Mouse (Mus musculus) adrenal gland, adult 8-10 months (tissue): Measurements from ENCODE around the gene Mccc1. TPM values are rescaled to one million over a fixed set of nuclear protein-coding genes. Genes with fewer than 3 reads are reported as not detected.

Experiments used
- DNase-seq: peaks from one replicate; pipeline ENCODE4 v3.0.0; 2022
- total RNA-seq, 4 experiments: library from RNA; stranded (reverse); gene quantifications; 2 replicates each; pipeline ENCODE4 v1.2.4; 2022

Mccc1 gene
- total RNA-seq, 4 experiments from 2014 or later, result 86.4 to 114 (median 101) TPM

- no peak for DNase-seq
These were observed 35.5 kb downstream of the Mccc1 start for GRCm38 (mm10) chr3:35964928-35965327.

DNA sequence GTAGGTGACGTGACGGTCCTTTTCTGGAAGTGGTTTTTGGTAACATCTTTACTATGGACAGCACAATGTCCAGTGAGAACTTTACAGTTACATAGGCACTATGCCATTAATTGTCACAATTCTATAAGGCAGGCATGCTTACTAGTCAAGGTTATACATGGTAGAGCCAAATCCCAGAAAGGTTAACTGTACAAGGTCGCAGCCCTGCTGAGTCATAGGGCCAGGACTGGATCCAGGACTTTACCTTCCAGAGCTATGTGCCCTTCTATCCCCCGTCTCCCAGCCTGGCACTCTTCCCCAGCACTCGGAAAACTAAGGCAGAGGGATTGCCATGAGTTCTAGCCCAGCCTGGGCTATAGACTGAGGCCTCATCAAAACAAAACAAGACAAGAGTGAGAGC lies 36.6 kb downstream of the Mccc1 start:
- no peak for DNase-seq

GRCm38 (mm10) chr3:35963401-35963800 lies 37.1 kb downstream of the Mccc1 start:
- no peak for DNase-seq

DNA sequence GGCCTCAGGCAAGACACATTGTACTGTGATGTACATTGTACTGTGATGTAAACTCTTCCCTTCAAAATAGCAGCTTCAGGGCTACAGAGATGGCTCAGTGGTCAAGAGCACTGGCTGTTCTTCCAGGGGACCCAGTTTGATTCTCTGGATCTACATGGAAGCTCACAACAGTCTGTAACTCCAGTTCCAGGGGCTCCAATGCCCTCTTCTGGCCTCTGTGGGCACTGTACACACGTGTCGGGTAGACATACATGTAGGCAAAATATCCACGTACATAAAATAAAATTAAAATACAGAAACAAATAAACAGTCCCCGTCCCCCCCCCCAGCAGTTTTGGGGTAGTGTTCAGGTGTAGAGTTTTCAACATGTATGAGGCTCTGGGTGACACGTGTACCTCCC lies 37.5 kb downstream of the Mccc1 start:
- DNase-seq, result no peak

- DNase-seq, result no peak
These were observed 43.2 kb downstream of the Mccc1 start for GRCm38 (mm10) chr3:35957230-35957629.

DNA sequence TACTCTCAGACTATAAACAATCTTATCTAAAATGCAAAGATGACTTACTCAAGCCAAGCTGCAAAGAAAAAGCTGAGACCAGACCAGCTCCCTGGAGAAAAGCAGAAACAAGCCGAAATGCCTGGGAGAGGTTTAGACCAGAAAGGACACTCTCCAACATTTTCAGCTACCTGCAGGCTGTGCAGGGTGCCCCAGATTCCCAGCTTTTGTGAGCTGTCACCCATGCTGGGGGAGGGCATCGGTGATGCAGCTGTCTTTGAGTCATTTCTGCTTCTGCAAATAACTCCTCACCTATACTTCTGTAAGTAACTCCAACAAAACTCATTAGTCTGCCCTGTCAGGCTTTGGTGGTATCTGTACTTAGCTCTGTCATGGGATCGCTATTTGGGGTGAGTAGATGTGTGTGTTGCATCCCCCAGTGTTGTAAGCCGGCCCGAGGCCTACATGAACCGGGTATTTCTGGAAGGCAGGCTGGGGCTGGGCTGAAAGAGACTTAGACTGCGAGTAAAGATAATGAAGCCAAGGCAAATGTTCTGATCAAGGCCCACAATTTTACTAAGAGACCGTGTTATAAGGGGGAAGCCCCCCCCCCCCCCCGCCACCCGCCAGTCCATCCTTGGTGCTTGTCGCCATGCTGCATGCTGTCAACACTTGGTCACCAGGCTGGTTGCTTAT lies 45.4 kb downstream of the Mccc1 start:
- DNase-seq, result no peak

GRCm38 (mm10) chr3:35953816-35954215 lies 46.7 kb downstream of the Mccc1 start:
- no peak for DNase-seq

DNA sequence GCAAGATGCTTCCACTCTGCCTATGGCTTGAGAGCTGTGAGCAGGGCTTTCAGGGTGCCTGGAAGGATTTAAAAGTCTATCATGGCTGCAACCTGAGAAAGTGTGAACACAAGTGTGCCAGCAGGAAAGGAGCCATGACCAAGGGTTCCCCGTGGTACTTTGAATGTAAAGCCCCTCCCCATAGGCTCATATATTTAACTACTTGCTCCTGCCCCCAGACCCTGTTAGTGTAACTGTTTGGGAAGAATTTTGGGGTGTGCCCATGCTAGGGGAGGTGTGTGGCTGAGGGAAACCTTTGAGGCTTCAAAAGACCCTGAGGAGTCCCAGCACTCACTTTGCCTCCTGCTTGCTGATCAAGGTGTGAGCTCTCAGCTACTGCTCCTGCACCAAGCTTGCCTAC lies 47.3 kb downstream of the Mccc1 start:
- no peak for DNase-seq

DNA sequence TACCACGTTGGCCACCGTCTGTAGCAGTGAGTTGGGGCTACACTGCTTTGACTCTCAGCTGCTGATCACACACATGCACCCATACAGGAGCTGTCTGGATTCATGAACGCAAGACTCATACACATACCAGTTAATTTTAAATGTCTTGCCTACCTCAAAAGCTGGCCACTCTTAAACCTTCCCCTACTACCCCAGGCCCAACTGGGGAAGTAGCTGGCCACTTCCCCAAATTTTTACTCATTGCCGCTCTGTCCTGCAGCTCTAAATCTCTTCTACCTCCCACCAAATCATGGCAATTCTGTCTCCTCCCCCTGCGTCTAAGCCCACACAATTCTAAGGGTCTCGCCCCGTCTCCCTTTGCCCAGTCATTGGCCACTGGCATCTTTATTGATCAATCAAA lies 52.3 kb downstream of the Mccc1 start:
- no peak for DNase-seq

DNA sequence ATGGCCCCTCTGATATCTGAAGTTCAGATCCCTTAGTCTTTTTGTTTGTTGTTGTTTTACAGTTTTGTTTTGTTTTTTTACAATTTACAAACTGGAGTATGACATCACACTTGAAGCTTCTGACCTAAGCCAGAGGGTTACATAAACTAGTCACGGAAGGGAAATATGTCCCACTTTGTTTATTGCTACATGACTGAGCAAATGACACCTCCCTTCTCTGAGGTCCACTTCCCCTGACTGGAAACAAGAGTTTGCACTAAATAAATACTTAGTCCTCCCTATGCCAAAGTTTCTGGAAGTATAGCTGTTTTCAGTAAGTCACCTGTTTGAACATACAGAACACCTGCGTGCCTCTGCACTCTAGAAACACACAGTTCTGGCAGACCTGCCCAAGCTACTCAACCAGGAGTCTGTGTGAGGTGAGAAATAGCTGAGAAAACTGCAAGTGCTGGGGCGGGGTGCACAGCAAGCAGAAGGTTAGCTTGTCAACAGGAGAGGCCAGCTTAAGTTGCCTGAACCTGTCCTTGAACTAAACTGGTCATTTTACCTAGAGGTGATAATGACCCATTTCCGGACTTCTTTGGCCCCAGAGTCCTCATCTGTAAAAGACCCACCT lies 59.9 kb downstream of the Mccc1 start:
- no peak for DNase-seq

- DNase-seq, result no peak
These were observed 60.4 kb downstream of the Mccc1 start for GRCm38 (mm10) chr3:35940047-35940446.

GRCm38 (mm10) chr3:35937345-35937744 lies 63.1 kb downstream of the Mccc1 start, which contains the start of gene Dcun1d1:
Dcun1d1 (minus strand) TSS chr3:35937445.
- no peak for DNase-seq

GRCm38 (mm10) chr3:35933405-35933777 lies 67.1 kb downstream of the Mccc1 start:
- DNase-seq, result no peak

DNA sequence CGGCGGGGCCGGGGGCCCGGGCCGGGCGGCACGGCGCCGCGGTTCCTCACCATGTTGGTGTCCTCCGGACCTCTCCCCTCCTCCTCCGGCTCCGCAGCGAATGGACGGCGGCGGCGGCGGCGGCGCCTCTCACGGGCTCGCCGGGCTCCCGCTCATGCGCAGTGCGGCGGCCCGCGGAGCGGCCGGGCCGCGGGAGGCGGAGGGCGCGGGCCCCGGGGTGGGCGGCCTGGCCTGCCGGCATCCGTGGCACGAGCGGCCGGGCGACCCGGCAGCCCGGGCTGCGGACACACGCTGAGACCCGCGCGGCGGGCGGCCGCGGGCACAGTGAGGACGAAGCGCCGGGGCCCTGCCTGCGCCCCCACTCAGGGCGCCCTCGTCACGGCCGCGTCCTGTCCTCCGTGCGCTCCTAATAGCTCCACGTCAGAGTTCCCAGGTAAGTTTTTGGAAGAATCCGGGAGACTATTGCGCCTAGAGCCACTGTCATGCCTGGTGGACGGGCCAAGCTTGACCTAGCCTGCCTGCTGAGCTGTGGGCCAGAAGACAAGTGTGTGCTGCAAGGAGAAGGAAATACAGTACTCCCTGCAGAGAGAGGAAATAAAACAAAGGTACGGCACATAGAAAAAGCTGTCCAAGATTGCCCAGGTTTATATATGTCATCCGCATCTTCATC lies 67.6 kb downstream of the Mccc1 start:
- peak; percentile 72 for DNase-seq

DNA sequence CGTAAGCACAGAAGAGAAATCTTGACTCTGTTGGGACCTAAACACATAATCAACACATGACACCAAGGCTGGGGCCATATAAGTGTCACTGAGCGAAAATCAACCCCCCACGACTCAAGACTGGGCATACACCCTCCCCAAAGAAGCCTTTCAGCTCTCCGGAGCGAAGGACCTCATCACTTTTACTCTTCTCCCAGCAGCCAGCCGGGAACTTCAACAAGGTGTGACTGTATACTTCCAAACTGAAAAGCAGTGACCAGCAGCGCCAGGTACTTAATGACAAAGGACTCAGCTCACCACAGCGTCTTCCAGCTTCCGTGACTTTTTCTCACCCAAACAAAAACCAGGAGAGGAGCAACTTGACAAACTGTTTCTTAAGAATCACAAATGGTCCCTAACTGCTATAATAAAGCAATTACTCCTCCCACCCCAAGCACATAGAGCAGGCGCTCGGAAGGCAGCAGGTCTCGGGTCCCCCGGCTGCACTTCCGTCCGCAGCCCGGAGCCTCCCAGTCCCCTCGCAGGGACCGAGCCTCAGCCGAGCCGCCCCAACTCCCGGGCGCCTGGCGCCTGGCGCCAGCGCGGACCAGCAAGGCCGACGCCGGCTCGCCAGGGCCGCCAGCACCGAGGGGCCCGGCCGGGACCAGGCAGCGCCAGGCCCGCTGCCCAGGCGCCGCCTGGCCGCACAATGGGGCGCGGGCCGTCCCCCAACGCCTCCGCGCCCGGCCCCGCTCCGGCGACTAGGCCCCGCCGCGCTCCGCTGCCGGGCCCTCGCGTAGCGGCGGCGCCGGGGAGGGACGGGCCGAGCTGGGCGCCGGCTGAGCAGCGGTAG lies 68.4 kb downstream of the Mccc1 start:
- no peak for DNase-seq

GRCm38 (mm10) chr3:35931359-35931758 lies 69.1 kb downstream of the Mccc1 start:
- no peak for DNase-seq

DNA sequence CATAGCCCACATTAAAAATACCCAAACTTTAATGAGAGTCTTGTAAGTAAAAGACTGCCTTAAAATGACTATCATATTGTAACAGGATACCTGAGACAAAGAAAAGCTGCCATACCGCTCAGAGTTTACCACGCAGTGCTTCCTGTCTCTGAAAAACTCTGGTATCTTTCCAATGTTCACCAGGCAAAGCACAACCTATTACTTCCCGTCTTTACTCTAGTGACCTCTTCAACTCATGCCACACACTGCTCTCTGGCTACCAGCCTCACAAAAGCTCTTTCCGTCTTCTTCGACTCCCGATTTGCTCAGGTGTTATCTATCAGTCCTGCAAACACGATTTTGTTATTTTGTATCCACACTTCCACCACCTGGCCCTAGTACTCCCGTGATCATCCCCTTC lies 70.6 kb downstream of the Mccc1 start:
- DNase-seq, result no peak

DNA sequence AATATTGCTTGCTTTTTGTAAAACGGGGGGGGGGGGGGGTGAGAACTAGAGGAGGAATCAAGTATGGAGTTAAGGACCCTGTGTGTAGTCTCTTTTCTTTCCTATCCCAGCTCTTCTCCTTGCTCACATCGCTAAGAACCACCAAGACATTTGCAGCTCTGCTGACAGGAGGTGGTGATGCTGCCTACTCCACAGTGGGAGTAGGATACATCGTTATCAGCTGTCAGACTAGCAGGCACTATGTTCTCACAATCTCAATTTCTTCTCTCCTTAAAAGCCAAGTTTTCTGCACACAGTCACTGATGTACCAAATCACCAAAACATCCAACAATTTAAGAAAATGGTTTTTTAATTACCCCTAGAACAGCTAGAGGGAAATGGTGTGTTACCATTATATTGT lies 71.1 kb downstream of the Mccc1 start:
- DNase-seq, result no peak

- no peak for DNase-seq
These were observed 74.6 kb downstream of the Mccc1 start for GRCm38 (mm10) chr3:35925852-35926251.

DNA sequence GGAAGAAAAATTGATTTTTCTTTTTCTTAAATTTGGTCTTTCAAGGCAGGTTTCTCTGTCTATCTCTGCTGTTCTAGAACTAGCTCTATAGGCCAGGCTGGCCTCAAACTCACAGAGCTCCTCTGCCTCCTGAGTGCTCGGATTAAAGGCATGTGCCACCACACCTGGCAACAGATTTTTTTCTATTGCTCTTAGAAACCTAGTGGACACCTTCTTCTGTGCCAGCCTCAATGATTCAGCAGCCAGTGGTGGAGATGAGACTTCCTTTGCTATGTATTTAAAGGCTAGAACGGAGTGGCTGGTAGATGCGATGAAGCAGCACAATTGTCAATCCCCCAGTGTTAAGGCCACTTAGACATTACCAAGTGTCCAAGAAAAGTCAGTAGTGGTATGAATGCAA lies 76.5 kb downstream of the Mccc1 start:
- DNase-seq, result no peak

GRCm38 (mm10) chr3:35923495-35923894 lies 77.0 kb downstream of the Mccc1 start:
- DNase-seq, result no peak

DNA sequence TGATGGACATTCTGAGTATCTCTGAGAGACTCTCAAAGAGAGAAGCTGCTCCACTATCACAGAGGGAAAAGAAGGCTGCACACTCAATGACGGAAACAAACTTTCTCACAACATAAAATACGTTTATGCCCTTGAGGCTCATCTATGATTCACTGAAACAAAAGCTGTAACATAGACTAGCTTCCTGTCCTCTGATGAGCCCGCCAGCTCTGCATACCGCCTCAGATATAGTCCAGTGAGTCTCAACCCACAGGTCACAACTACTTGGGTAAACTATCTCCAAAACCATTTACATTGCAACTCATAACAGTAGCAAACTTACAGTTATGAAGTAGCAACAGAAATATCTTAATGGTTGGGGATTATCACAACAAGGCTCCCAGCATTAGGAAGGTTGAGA lies 78.0 kb downstream of the Mccc1 start:
- no peak for DNase-seq

GRCm38 (mm10) chr3:35918229-35918628 lies 82.2 kb downstream of the Mccc1 start:
- DNase-seq, result peak; percentile 78
